Mouse (Mus musculus) cortical plate, adult 2 months (tissue): ENCODE data around the gene Gpatch1.

ENCODE experiments used
- CTCF ChIP-seq: fragments of 200-500 bp; IDR thresholded peaks from 2 replicates; pipeline ENCODE4 v1.5.1; 2011; ENCODE audit warnings: mild to moderate bottlenecking, control low read depth, low read length; ENCODE audit not compliant: insufficient read depth; ENCODE audit errors: extremely low read depth
- POLR2A ChIP-seq: fragments of 200-500 bp; IDR thresholded peaks from 2 replicates; pipeline ENCODE4 v1.6.1; 2011; ENCODE audit warnings: mild to moderate bottlenecking, low read length, control low read depth; ENCODE audit not compliant: insufficient read depth; ENCODE audit errors: extremely low read depth

GRCm38 (mm10) chr7:35278933-35279332, 39.3 kb downstream of the Gpatch1 start:
- TF ChIP-seq CTCF (no peak), POLR2A (no peak)
